Mouse (Mus musculus): ENCODE measurements around the gene Vipr1. TPM values are rescaled to one million over a fixed set of nuclear protein-coding genes. Genes with fewer than 3 reads are reported as not detected.

Gene Vipr1
- total RNA-seq, 2 experiments from 2014 or later = 18.7 to 21.2 TPM

GRCm38 (mm10) chr9:121669348-121669791 is 26.9 kb downstream of the Vipr1 start:
- H3K4me3 ChIP-seq = peak overlapping the region; percentile 19; the same call in 1 of the 2 replicates
- no peak for DNase-seq (ENCODE audit: low spot score in 2 of 2)
- peak; percentile 76 for TF ChIP-seq CTCF (conservative IDR thresholded peaks at IDR 0.05)
- no peak overlapping the region for H3K27ac ChIP-seq

- Histone ChIP-seq H3K27ac (no peak overlapping the region), H3K4me3 (no peak overlapping the region)
- peak; percentile 86 for TF ChIP-seq CTCF (conservative IDR thresholded peaks at IDR 0.05)
- DNase-seq (ENCODE audit: low spot score in 2 of 2) = peak; percentile 26 to 39
These were observed 28.8 kb downstream of the Vipr1 start for GRCm38 (mm10) chr9:121671300-121671699.

GRCm38 (mm10) chr9:121672311-121672710 is 29.8 kb downstream of the Vipr1 start:
- H3K4me3 ChIP-seq = no peak overlapping the region
- DNase-seq (ENCODE audit: low spot score in 2 of 2) = no peak
- no peak overlapping the region for H3K27ac ChIP-seq
- no peak for TF ChIP-seq CTCF (conservative IDR thresholded peaks at IDR 0.05)

GRCm38 (mm10) chr9:121673716-121674115 is 31.2 kb downstream of the Vipr1 start:
- H3K27ac ChIP-seq = no peak overlapping the region

GRCm38 (mm10) chr9:121675011-121675410 is 32.5 kb downstream of the Vipr1 start:
- no peak for DNase-seq (ENCODE audit: low spot score in 2 of 2)
- Histone ChIP-seq H3K27ac (no peak overlapping the region), H3K4me3 (no peak overlapping the region)
- no peak for TF ChIP-seq CTCF (conservative IDR thresholded peaks at IDR 0.05)

More at GRCm38 (mm10) chr9:121673716-121674115, 31.2 kb downstream of the Vipr1 start:
- no peak overlapping the region for H3K4me3 ChIP-seq
- no peak for TF ChIP-seq CTCF (conservative IDR thresholded peaks at IDR 0.05)
- no peak for DNase-seq (ENCODE audit: low spot score in 2 of 2)

GRCm38 (mm10) chr9:121675556-121675955 is 33.0 kb downstream of the Vipr1 start:
- Histone ChIP-seq H3K27ac (no peak overlapping the region), H3K4me3 (no peak overlapping the region)
- DNase-seq (ENCODE audit: low spot score in 2 of 2) = no peak
- no peak for TF ChIP-seq CTCF (conservative IDR thresholded peaks at IDR 0.05)

GRCm38 (mm10) chr9:121677069-121677468 is 34.6 kb downstream of the Vipr1 start:
- TF ChIP-seq CTCF (conservative IDR thresholded peaks at IDR 0.05) = no peak
- no peak for DNase-seq (ENCODE audit: low spot score in 2 of 2)
- no peak overlapping the region for H3K4me3 ChIP-seq
- no peak overlapping the region for H3K27ac ChIP-seq

GRCm38 (mm10) chr9:121677476-121677875 is 35.0 kb downstream of the Vipr1 start:
- no peak for TF ChIP-seq CTCF (conservative IDR thresholded peaks at IDR 0.05)
- Histone ChIP-seq H3K27ac (no peak overlapping the region), H3K4me3 (no peak overlapping the region)
- no peak for DNase-seq (ENCODE audit: low spot score in 2 of 2)

- DNase-seq (ENCODE audit: low spot score in 2 of 2) = peak in 1 of 2 experiments; percentile 57
- Histone ChIP-seq H3K27ac (no peak overlapping the region), H3K4me3 (no peak overlapping the region)
- TF ChIP-seq CTCF (conservative IDR thresholded peaks at IDR 0.05) = peak; percentile 89
These were observed 37.0 kb downstream of the Vipr1 start for GRCm38 (mm10) chr9:121679549-121679948.

GRCm38 (mm10) chr9:121681191-121681590 is 38.7 kb downstream of the Vipr1 start:
- DNase-seq (ENCODE audit: low spot score in 2 of 2) = no peak
- TF ChIP-seq CTCF (conservative IDR thresholded peaks at IDR 0.05) = no peak
- H3K27ac ChIP-seq = no peak overlapping the region
- no peak overlapping the region for H3K4me3 ChIP-seq

- DNase-seq (ENCODE audit: low spot score in 2 of 2) = no peak
- no peak overlapping the region for H3K4me3 ChIP-seq
- TF ChIP-seq CTCF (conservative IDR thresholded peaks at IDR 0.05) = no peak
- H3K27ac ChIP-seq = no peak overlapping the region
These were observed 39.6 kb downstream of the Vipr1 start for GRCm38 (mm10) chr9:121682037-121682680.

GRCm38 (mm10) chr9:121684702-121685101 is 42.2 kb downstream of the Vipr1 start:
- Histone ChIP-seq H3K27ac (no peak overlapping the region), H3K4me3 (no peak overlapping the region)
- TF ChIP-seq CTCF (conservative IDR thresholded peaks at IDR 0.05) = no peak
- no peak for DNase-seq (ENCODE audit: low spot score in 2 of 2)

GRCm38 (mm10) chr9:121690200-121690651 is 47.7 kb downstream of the Vipr1 start:
- DNase-seq (ENCODE audit: low spot score in 2 of 2) = peak; percentile 61 to 89
- peak overlapping the region; percentile 26 for H3K4me3 ChIP-seq
- no peak for TF ChIP-seq CTCF (conservative IDR thresholded peaks at IDR 0.05)
- peak overlapping the region; percentile 83 for H3K27ac ChIP-seq

- DNase-seq (ENCODE audit: low spot score in 2 of 2) = no peak
- TF ChIP-seq CTCF (conservative IDR thresholded peaks at IDR 0.05) = no peak
- Histone ChIP-seq H3K27ac (peak overlapping the region; percentile 83), H3K4me3 (peak overlapping the region; percentile 26; the same call in 1 of the 2 replicates)
These were observed 48.2 kb downstream of the Vipr1 start for GRCm38 (mm10) chr9:121690734-121691133.

Data from layer of hippocampus, adult 2 months (tissue).